Mouse (Mus musculus) E14TG2a.4 (cell line): ENCODE measurements around the gene Pgap3.

ENCODE experiments used
- CTCF ChIP-seq: conservative IDR thresholded peaks from 2 replicates; pipeline ENCODE4 v1.5.1; 2014; ENCODE audit warnings: low read length
- NANOG ChIP-seq: IDR thresholded peaks from 2 replicates; pipeline ENCODE4 v1.6.1; 2014; ENCODE audit warnings: borderline replicate concordance, low read length, mixed read lengths
- POU5F1 ChIP-seq: IDR thresholded peaks from 2 replicates; pipeline ENCODE4 v1.6.1; 2014; ENCODE audit warnings: low read length, borderline replicate concordance

DNA sequence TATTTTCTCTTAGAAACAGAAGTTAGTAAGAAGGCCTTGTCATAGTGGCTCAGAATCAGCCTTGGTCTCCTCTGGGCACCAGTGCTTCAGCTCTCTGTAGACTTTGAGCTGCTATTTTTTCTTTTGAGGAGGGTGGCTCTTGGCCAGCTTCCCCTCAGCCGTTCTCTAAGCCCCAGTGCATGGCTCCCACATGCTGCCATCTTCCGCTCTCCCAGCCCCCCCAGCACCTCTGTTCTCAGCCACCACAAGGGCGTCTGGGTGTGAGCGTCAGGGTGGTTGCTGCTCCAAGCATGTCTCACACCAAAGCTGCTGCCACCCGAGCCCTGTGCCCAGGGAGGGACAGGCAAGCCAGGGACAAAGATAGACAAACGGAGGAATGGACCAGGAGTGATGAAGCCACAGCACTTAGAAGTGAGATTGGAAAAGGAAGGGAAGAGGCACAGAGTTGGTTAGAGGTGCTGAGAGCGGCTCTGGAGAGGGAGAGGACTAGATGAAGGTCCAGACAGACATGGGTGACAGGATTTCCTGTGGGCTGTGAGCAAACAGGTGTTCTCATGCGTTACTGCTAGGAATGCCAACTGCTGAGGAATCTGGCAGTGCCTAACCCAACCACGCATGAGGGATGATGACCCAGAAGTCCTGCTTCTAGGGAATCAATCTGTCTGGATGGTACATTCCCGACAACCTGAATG is 33.0 kb downstream of the Pgap3 start:
- TF ChIP-seq CTCF = no peak
- TF ChIP-seq NANOG = no peak
- TF ChIP-seq POU5F1 = no peak
